Mouse (Mus musculus): ENCODE measurements around the gene Qtrt1. TPM values are rescaled to one million over a fixed set of nuclear protein-coding genes. Genes with fewer than 3 reads are reported as not detected.

The Qtrt1 gene
- polyA plus RNA-seq, 1 experiment from 2014 or later: 64.5 TPM

DNA sequence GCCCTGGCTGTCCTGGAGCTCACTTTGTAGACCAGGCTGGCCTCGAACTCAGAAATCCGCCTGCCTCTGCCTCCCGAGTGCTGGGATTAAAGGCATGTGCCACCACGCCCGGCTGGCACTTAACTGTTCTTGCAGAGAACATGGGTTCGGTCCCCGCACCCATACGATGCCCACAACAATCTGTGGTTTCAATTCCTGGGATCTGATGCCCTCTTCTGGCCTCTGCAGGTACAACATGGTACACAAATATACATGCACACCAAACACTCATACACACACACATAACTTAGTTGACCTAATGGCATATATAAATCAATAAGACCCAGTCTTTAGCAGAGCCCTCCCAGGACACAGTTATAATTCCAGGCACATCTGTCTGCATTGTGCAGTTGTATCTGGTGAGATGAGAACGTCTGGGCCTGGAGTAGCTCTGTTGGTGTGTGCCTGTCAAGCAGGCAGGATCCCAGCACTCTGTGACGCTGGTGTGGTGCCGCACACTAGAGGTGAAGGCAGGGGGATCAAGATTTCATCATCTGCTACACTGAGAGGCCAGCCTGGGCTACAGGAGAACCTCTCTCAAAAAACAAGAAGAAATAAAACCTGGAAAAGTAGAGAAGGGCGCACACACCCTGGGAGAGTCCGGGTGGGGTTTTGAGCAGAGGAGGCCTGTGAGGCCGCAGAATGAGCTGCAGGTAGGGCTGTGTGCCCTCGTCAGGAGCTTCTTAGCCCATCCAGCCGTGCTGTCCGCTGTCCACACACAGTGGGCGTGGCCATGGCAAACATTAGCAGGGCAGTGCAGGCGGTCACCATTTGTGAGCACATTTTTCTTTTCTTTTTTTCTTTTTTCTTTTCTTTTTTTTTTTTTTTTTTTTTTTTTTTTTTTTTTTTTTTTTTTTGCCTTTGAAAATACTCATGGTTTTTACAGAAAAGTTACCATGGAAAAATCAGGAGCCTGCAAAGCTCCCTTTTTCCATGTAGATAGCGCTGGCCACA, 57.7 kb downstream of the Qtrt1 start:
- no peak overlapping the region for H3K27ac ChIP-seq (ENCODE audit: low read length)
- H3K4me2 ChIP-seq (replicated peaks; ENCODE audit: low read depth, low read length): no peak overlapping the region
- H3K9ac ChIP-seq (replicated peaks; ENCODE audit: low read length): no peak overlapping the region
- peaks cover 42% of the 10 kb centered on the region for H3K36me3 ChIP-seq (ENCODE audit: insufficient read depth, low read length)
- no peaks in the 10 kb centered on the region for H3K9me3 ChIP-seq (ENCODE audit: low read length)
- H3K4me1 ChIP-seq (ENCODE audit: insufficient read depth, low read length): no peaks in the 10 kb centered on the region
- no peak for ATAC-seq (ENCODE audit: low FRiP score, low TSS enrichment)
- H3K4me3 ChIP-seq (ENCODE audit: low read length): no peak overlapping the region
- no peaks in the 10 kb centered on the region for H3K27me3 ChIP-seq (ENCODE audit: insufficient read depth, low read length)
- WGBS: 88% methylated on average over 18 of the region's 20 CpGs

Other genes with a start within 250 kb of the Qtrt1 start
- gene Pde4a, start 246.1 kb upstream of the Qtrt1 start, polyA plus RNA-seq (2015; fragmentation: Nextera tagmentation; extraction: Ambion mirVana): 14.3 and 15.3 TPM in 2 replicates
- 67.4 and 68.1 TPM in 2 replicates for gene Keap1, start 172.5 kb upstream of the Qtrt1 start, polyA plus RNA-seq (2015; fragmentation: Nextera tagmentation; extraction: Ambion mirVana)
- gene S1pr5, start 163.4 kb upstream of the Qtrt1 start, polyA plus RNA-seq (2015; fragmentation: Nextera tagmentation; extraction: Ambion mirVana): 0.13 and 0.14 TPM in 2 replicates
- gene Atg4d, start 146.5 kb upstream of the Qtrt1 start, polyA plus RNA-seq (2015; fragmentation: Nextera tagmentation; extraction: Ambion mirVana): 58.7 and 64.1 TPM in 2 replicates
- gene Kri1, start 123.9 kb upstream of the Qtrt1 start, polyA plus RNA-seq (2015; fragmentation: Nextera tagmentation; extraction: Ambion mirVana): 14.6 and 20.0 TPM in 2 replicates
- gene Cdkn2d, start 120.4 kb upstream of the Qtrt1 start, polyA plus RNA-seq (2015; fragmentation: Nextera tagmentation; extraction: Ambion mirVana): 50.9 and 51.7 TPM in 2 replicates
- 45.2 and 48.9 TPM in 2 replicates for gene Ap1m2, start 99.5 kb upstream of the Qtrt1 start, polyA plus RNA-seq (2015; fragmentation: Nextera tagmentation; extraction: Ambion mirVana)
- 116 and 122 TPM in 2 replicates for gene Slc44a2, start 91.1 kb upstream of the Qtrt1 start, polyA plus RNA-seq (2015; fragmentation: Nextera tagmentation; extraction: Ambion mirVana)
- 208 and 220 TPM in 2 replicates for gene Ilf3, start 44.0 kb upstream of the Qtrt1 start, polyA plus RNA-seq (2015; fragmentation: Nextera tagmentation; extraction: Ambion mirVana)
- 85.7 and 92.4 TPM in 2 replicates for gene Dnm2, start 13.1 kb downstream of the Qtrt1 start, polyA plus RNA-seq (2015; fragmentation: Nextera tagmentation; extraction: Ambion mirVana)
- gene Tmed1, start 98.4 kb downstream of the Qtrt1 start, polyA plus RNA-seq (2015; fragmentation: Nextera tagmentation; extraction: Ambion mirVana): 147 and 151 TPM in 2 replicates
- gene AB124611, start 114.3 kb downstream of the Qtrt1 start, polyA plus RNA-seq (2015; fragmentation: Nextera tagmentation; extraction: Ambion mirVana): 3.5 and 4.5 TPM in 2 replicates
- gene Carm1, start 135.1 kb downstream of the Qtrt1 start, polyA plus RNA-seq (2015; fragmentation: Nextera tagmentation; extraction: Ambion mirVana): 27.1 and 32.1 TPM in 2 replicates
- 29.3 and 30.7 TPM in 2 replicates for gene Timm29, start 180.9 kb downstream of the Qtrt1 start, polyA plus RNA-seq (2015; fragmentation: Nextera tagmentation; extraction: Ambion mirVana)
- gene Yipf2, start 181.0 kb downstream of the Qtrt1 start, polyA plus RNA-seq (2015; fragmentation: Nextera tagmentation; extraction: Ambion mirVana): 40.1 and 43.8 TPM in 2 replicates
- 91.2 and 104 TPM in 2 replicates for gene Smarca4, start 204.3 kb downstream of the Qtrt1 start, polyA plus RNA-seq (2015; fragmentation: Nextera tagmentation; extraction: Ambion mirVana)

Measured in kidney, embryonic 16.5 days (tissue).